Mouse (Mus musculus): ENCODE measurements around the gene Plxnb2.

Gene Plxnb2

DNA sequence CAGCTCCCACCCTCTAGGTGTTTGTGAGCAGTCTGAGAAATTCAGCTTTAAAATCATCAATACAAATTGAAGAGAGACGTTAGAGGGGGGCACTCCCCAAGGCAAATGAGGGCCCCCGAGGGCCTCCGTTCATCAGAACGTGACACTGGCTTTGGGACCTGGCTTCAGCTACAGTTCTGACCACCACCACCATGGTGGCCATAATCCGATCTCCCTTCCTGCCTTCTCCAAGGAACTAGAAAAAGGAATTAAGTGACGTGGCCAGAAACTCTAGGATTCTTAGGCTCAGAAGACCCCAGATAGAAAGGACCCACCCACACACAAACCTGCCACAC, 991 bp downstream of the Plxnb2 start:
- no peak for DNase-seq (ENCODE audit: low read depth in 2 of 2, low spot score in 2 of 2)

- no peak for DNase-seq (ENCODE audit: low read depth in 2 of 2, low spot score in 2 of 2)
These were observed 1.5 kb downstream of the Plxnb2 start for GRCm38 (mm10) chr15:89178954-89179629.

GRCm38 (mm10) chr15:89178260-89178860, 2.2 kb downstream of the Plxnb2 start:
- no peak for DNase-seq (ENCODE audit: low read depth in 2 of 2, low spot score in 2 of 2)

GRCm38 (mm10) chr15:89177576-89178259, 2.9 kb downstream of the Plxnb2 start:
- DNase-seq (ENCODE audit: low read depth in 2 of 2, low spot score in 2 of 2), result no peak

- no peak for DNase-seq (ENCODE audit: low read depth in 2 of 2, low spot score in 2 of 2)
These were observed 3.5 kb downstream of the Plxnb2 start for GRCm38 (mm10) chr15:89177121-89177520.

DNA sequence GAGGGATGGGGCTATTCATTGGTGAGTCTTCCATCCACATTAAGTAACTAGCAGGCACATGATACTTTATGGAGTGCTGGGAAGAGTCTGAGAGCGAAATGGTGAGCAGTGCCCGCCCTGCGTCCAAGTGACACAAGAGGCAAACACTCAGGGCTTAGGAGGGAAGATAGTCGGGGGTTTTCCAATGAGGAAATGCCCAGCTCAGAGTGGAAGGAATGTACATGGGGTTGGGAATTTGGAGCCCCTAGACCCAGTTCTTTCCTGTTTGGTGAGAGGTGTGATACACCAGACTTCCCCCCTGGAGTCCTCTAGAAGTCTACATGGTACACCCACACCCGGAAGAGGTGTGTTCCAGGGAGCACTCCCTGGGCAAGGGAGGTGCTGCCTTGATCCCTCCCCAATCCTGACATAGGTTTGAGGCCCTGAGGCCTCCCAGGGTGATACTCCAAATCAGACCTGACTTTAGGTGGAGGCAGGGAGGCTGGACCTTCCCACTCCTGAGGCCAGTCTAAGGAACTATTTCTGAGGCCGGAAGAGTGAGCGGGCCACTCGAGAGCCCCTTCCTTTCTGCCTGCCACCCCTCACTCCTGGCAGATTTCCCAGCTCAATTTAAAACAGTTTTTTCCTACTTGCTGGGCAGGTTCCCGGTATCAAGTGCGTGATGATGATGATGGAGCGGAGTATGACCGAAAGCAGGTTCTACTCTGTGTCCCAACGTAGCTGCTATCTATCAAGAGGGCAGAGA, 5.0 kb downstream of the Plxnb2 start:
- DNase-seq (ENCODE audit: low read depth in 2 of 2, low spot score in 2 of 2), result no peak

GRCm38 (mm10) chr15:89174889-89175339, 5.7 kb downstream of the Plxnb2 start:
- no peak for DNase-seq (ENCODE audit: low read depth in 2 of 2, low spot score in 2 of 2)

DNA sequence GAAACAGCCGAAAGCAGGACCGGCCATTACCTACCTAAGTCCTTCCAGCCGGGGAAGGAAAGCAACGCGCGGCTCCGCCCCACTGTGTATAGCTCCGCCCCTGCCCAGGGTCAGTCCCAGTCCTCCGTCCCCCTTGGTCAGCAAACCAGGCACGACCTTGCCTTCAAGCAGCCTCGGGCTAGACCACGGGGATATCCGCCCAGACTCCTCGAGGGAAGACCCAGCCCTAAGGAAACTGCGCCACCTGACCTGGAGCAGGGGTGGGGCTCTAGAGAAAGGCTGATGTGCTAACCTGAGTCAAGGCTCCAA, 6.7 kb downstream of the Plxnb2 start:
- DNase-seq (ENCODE audit: low read depth in 2 of 2, low spot score in 2 of 2), result no peak

- no peak for DNase-seq (ENCODE audit: low read depth in 2 of 2, low spot score in 2 of 2)
These were observed 7.3 kb downstream of the Plxnb2 start for GRCm38 (mm10) chr15:89173024-89173905.

DNA sequence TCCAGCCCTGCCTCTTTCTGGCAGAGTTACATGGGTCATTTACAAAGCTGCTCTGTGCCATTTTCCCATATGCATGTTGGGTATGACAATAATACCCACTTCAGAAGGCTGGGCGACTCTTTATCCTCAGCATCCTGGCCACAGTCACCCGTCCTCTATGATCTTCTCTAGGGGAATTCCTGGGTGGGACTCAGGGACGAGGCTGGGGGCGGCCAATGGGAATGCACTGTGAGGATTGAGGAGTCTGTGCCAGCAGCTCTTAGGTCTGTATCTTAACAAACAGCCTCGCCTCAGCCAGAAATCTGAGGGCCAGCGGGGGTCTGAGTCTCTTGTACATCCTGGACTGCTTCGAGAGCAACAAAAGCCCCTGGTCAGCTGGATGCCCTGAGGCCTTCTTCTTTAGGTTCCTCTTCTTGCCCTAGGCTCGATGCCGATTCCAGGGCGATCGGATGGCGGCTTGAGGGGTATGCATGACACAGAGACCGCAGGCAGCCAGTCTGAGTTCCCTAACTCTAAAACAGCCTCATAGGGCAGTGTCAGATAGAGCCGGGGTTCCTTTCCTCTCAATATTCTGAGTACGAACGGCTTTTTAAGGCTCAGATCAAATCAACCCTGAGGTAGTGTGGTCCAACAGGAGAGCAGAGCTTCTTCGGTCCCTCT, 8.2 kb downstream of the Plxnb2 start:
- no peak for DNase-seq (ENCODE audit: low read depth in 2 of 2, low spot score in 2 of 2)

DNA sequence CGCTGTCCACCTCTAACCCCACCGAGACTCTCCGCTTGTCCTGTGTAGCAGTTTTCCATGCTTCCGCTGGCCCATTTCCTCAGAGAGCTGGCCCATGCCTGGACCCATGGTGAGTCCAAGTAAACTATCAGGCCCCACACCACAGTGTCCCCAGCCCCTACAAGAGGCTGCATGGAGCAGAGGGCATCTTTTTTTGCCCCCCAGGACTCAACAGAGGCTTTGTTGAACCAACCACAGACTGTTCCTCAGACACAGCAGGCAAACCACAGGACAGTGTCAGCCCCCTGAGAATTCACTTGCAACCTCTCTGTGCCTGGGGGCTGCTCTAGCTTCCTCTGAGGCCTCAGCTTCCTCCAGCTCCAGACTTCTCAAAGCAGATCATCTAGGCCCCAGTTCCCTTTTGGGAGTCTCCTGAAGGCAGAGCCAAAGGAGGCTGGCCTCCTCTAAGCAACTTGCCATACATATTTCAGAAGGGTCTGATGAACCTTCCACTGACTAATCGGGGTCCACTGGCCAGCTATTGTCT, 9.0 kb downstream of the Plxnb2 start:
- no peak for DNase-seq (ENCODE audit: low read depth in 2 of 2, low spot score in 2 of 2)

DNA sequence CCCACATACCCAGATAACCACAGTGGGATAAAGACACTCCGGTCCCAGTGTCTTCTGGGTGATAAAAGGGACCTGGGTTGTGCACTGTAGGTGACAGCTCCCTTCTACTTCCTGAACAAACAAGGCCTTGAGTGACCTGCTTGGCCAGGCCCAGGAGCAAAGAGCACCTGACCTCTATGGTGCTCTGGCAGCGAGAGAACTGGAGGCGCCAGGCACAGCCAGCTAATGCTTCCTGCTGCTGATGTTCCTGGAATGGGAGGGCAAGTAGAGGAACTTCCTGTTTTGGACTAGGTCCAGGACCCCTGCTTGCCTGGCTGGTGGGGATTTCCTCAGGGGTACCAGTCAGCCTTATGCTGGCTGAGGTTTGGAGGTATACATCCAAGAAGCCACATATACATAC, 10.5 kb downstream of the Plxnb2 start:
- DNase-seq (ENCODE audit: low read depth in 2 of 2, low spot score in 2 of 2), result no peak

DNA sequence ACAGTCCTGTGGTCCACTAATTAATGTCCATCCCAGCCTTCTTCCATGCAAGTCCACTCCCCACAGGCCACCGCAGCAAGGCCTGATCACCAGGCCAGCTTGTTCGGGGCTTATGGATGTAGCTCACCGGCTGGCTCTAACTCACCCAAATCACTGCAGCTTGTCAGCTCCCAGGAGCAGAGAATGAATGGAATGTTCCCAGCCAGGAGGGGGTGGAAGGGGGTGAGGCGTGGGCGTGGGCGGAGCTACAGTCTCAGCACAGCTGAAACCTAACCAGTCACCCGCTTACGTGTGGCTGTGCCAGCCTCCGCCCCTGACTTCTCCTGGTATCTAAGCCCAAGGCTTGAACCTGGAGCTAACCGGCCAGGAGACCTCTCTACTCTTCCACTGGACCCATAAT, 11.2 kb downstream of the Plxnb2 start:
- DNase-seq (ENCODE audit: low read depth in 2 of 2, low spot score in 2 of 2), result no peak

GRCm38 (mm10) chr15:89168922-89169321, 11.7 kb downstream of the Plxnb2 start:
- DNase-seq (ENCODE audit: low read depth in 2 of 2, low spot score in 2 of 2), result no peak

GRCm38 (mm10) chr15:89165478-89165877, 15.1 kb downstream of the Plxnb2 start:
- no peak for DNase-seq (ENCODE audit: low read depth in 2 of 2, low spot score in 2 of 2)

GRCm38 (mm10) chr15:89161397-89161796, 19.2 kb downstream of the Plxnb2 start:
- DNase-seq (ENCODE audit: low read depth in 2 of 2, low spot score in 2 of 2), result no peak

GRCm38 (mm10) chr15:89158516-89158915, 22.1 kb downstream of the Plxnb2 start:
- DNase-seq (ENCODE audit: low read depth in 2 of 2, low spot score in 2 of 2), result no peak

GRCm38 (mm10) chr15:89157954-89158353, 22.6 kb downstream of the Plxnb2 start:
- DNase-seq (ENCODE audit: low read depth in 2 of 2, low spot score in 2 of 2), result peak; percentile 64 to 70

DNA sequence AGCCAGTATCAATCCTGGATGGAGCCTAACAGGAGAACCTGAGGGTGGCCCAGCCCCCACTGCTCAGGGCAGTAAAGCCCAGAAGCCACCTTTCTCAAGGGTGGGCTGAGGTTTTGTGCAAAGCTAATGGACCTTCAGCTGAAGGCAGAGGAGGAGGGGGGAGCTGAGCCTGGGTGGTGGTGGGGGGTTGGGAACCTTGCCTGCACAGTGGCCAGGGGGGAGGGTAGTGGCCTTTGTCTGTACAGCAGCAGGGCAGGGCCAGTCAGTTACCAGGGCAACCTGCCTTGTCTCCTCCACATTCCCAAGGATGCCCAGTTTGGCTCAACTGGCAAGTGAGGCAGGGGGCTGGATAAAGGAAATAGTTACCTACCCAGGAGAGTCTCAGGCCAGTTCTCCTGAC, 28.3 kb downstream of the Plxnb2 start:
- no peak for DNase-seq (ENCODE audit: low read depth in 2 of 2, low spot score in 2 of 2)

DNA sequence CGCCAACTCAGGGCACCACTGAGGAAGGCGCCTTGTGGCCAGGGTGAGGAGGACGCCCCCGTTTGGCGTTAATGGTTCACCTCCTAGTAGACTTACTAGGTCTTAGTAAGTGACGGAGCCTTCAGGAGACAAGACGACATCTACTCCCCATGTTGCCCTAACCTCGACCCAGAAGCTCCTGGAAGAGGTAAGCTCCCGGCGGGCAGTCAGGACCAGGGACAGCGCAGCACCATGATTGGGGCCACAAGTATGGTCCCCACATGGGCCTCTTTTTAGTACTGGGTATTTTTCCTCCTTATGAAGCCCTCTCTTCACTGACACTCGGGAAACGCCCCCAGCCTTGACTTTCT, 30.6 kb downstream of the Plxnb2 start:
- no peak for DNase-seq (ENCODE audit: low read depth in 2 of 2, low spot score in 2 of 2)

All from CD8-positive naive resting alpha-beta T cell, adult 2 months (primary cell).